Mouse (Mus musculus): ENCODE data around the gene Snx21.

- no peak for TF ChIP-seq CTCF (IDR thresholded peaks at IDR 0.05; ENCODE audit: insufficient read depth, low read depth, low read length)
- TF ChIP-seq POLR2A (IDR thresholded peaks at IDR 0.05; ENCODE audit: insufficient read depth, low read depth, low read length), result no peak
These were observed 3.7 kb upstream of the Snx21 start for GRCm38 (mm10) chr2:164781876-164782275.
